Mouse (Mus musculus) midbrain, postnatal 0 days (tissue): ENCODE measurements around the gene Lcn6. TPM values are rescaled to one million over a fixed set of nuclear protein-coding genes. Genes with fewer than 3 reads are reported as not detected.

Experiments used
- ATAC-seq: fragments of 200-750 bp; cut with Nextera tagmentation; 2 replicates; pipeline ENCODE4 v1.8.0; 2017; ENCODE audit warnings: moderate number of reproducible peaks, mild to moderate bottlenecking, moderate TSS enrichment, moderate library complexity; ENCODE audit not compliant: low FRiP score
- DNase-seq: peaks from one replicate; pipeline ENCODE4 v3.0.0-alpha.2; 2015; ENCODE audit warnings: low spot score
- H3K27ac ChIP-seq: fragments of 300-500 bp; sonication (generic); 2 replicates; pipeline ENCODE4 v1.5.1; 2014; ENCODE audit warnings: low read depth, mild to moderate bottlenecking, low read length, mixed read lengths
- H3K27me3 ChIP-seq: fragments of 300-500 bp; sonication (generic); 2 replicates; pipeline ENCODE4 v1.6.1; 2014; ENCODE audit warnings: low read length, control low read depth, mixed read lengths; ENCODE audit not compliant: insufficient read depth
- H3K36me3 ChIP-seq: fragments of 300-500 bp; sonication (generic); 2 replicates; pipeline ENCODE4 v1.6.1; 2014; ENCODE audit warnings: low read length, control low read depth, mixed read lengths; ENCODE audit not compliant: insufficient read depth
- H3K4me1 ChIP-seq: fragments of 300-500 bp; sonication (generic); 2 replicates; pipeline ENCODE4 v1.6.1; 2014; ENCODE audit warnings: mild to moderate bottlenecking, control low read depth, antibody characterized with exemption, low read length, mixed read lengths; ENCODE audit not compliant: insufficient read depth
- H3K4me2 ChIP-seq: fragments of 300-500 bp; sonication (generic); 2 replicates; pipeline ENCODE4 v1.6.1; 2014; ENCODE audit warnings: low read depth, mild to moderate bottlenecking, low read length, mixed read lengths; ENCODE audit not compliant: poor library complexity, severe bottlenecking
- H3K4me3 ChIP-seq: fragments of 300-500 bp; sonication (generic); 2 replicates; pipeline ENCODE4 v1.5.1; 2014; ENCODE audit warnings: low read depth, mild to moderate bottlenecking, low read length, moderate library complexity
- H3K9ac ChIP-seq: fragments of 300-500 bp; sonication (generic); replicated peaks from 2 replicates; pipeline ENCODE4 v1.6.1; 2014; ENCODE audit warnings: mild to moderate bottlenecking, low read length, moderate library complexity, mixed read lengths; ENCODE audit not compliant: poor library complexity, severe bottlenecking
- H3K9me3 ChIP-seq: fragments of 300-500 bp; sonication (generic); 2 replicates; pipeline ENCODE4 v1.6.1; 2016; ENCODE audit warnings: low read length, control low read depth
- CTCF ChIP-seq: IDR thresholded peaks from 2 replicates; pipeline ENCODE4 v1.5.1; 2016; ENCODE audit warnings: antibody characterized with exemption, mild to moderate bottlenecking
- WGBS: fragments of 180-500 bp; shearing (Covaris S2); extraction: QIAGEN DNeasy Blood & Tissue Kit; methylation state at CpG from one replicate; pipeline ENCODE4 v1.1.7; 2014; 5-methylcytosine and 5-hydroxymethylcytosine counted together
- polyA plus RNA-seq: library from polyadenylated mRNA; unstranded; fragments of >200 nt; fragmentation: Nextera tagmentation; extraction: Ambion mirVana; gene quantifications from 2 replicates; pipeline ENCODE4 v1.2.1, GENCODE M21; 2015
- total RNA-seq: library from RNA; depleted of rRNA; stranded (reverse); fragments of >200 nt; gene quantifications from 2 replicates; pipeline ENCODE4 v1.2.3, GENCODE M21; 2014

Lcn6 gene
- total and polyA plus RNA-seq, 2 experiments from 2014 or later: not detected

DNA sequence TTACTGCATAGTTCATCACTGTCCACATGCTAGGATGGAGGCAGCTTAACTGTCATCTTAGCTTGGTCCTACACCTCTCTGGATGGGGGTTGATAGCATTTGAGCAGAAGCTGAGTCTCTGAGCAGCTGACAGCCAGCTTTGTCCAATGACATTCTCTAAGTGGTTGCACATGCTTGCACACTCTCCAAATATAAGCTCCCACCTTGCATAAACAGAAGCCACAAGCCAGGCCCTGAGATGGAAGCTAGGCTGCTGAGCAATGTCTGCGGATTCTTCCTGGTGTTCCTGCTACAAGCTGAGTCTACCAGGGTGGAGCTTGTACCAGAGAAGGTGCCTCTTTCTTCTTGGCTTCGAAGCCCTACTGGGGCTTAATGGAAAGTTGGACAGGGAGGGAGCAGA is 23.7 kb upstream of the Lcn6 start, which contains the start of gene Lcn8:
Lcn8 (plus strand) TSS at position 219 of the 400 bp plus-strand sequence.
- DNase-seq (no peak), ATAC-seq (no peak)
- Histone ChIP-seq H3K9me3 (no peaks in the 10 kb centered on the region), H3K27ac (no peak within 1 kb of the TSS), H3K4me1 (no peaks in the 10 kb centered on the region), H3K36me3 (no peaks in the 10 kb centered on the region), H3K9ac (no peak within 1 kb of the TSS), H3K27me3 (no peaks in the 10 kb centered on the region), H3K4me2 (no peak within 1 kb of the TSS), H3K4me3 (no peak within 1 kb of the TSS)
- WGBS: 84% methylated on average over 2 of the region's 2 CpGs
- no peak for TF ChIP-seq CTCF

DNA sequence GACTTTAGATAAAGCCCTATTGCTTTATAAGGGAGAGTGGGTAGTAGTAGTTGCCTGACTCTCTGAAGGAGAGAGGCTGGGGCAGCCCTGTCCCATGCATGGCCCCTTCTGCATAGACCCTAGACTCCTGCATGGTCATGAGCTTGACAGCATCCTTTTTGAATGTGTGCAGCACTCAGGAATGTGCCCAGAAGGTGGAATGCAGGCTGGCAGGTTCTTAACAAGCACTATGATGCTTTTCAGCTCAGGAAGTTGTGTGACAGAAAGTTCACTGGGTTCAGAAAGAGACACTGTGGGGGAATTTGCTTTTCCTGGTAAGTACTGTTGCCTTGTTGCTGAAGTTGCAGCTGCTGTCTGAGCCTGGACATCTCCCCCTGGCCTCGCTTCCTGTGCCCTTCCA is 22.1 kb upstream of the Lcn6 start:
- TF ChIP-seq CTCF: no peak
- Histone ChIP-seq H3K4me2 (no peak overlapping the region), H3K27ac (no peak overlapping the region), H3K4me1 (no peaks in the 10 kb centered on the region), H3K36me3 (no peaks in the 10 kb centered on the region), H3K9me3 (no peaks in the 10 kb centered on the region), H3K4me3 (no peak overlapping the region), H3K27me3 (no peaks in the 10 kb centered on the region), H3K9ac (no peak overlapping the region)
- WGBS: 89% methylated on average over 1 of the region's 1 CpGs
- no peak for ATAC-seq
- no peak for DNase-seq

DNA sequence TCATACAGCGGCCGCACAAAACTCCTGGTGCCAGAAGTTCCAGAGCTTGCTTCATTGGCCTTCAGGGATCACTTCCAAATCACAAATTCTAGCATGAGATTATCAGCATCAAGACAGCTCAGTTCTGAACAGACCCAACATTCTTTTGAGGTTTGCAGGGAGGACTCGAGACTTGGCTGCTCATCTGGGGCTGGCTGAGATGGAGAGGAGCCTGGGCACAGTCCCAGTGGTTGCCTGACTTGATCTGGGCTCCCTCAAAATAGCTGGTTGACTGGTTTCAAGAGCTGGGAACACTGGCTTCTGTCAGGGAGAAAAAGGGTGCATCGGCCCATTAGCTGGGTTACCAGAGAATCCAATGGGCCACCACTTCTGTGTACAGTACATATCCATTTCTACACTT is 19.9 kb upstream of the Lcn6 start:
- TF ChIP-seq CTCF: no peak
- H3K27me3 ChIP-seq: no peaks in the 10 kb centered on the region
- H3K9me3 ChIP-seq: no peaks in the 10 kb centered on the region
- no peak overlapping the region for H3K4me2 ChIP-seq
- H3K4me3 ChIP-seq: no peak overlapping the region
- no peaks in the 10 kb centered on the region for H3K4me1 ChIP-seq
- H3K9ac ChIP-seq: no peak overlapping the region
- H3K27ac ChIP-seq: no peak overlapping the region
- no peaks in the 10 kb centered on the region for H3K36me3 ChIP-seq
- WGBS: 85% methylated on average over 4 of the region's 4 CpGs
- ATAC-seq (no peak), DNase-seq (no peak)

DNA sequence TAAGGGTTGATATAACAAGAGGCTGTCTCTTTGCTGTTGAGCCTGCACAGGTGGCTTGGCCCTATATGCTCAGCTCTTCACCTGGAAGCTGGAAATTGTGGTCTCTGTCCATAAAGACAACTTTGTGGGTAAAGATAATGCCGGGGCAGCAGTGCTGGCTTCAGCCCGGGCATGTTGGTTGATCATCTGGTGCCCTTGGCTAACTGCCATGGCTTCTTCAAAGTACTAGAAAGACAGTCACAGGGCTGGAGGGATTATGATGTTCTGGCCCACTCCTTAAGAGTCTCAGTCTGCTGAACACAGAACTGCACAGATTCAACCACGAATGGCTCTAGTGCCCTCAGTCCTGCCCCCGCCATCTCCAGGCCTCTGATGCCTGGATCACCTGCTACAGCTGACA is 19.3 kb upstream of the Lcn6 start:
- Histone ChIP-seq H3K27me3 (no peaks in the 10 kb centered on the region), H3K9me3 (no peaks in the 10 kb centered on the region), H3K27ac (no peak overlapping the region), H3K4me2 (no peak overlapping the region), H3K9ac (no peak overlapping the region), H3K4me3 (no peak overlapping the region), H3K36me3 (no peaks in the 10 kb centered on the region), H3K4me1 (no peaks in the 10 kb centered on the region)
- DNase-seq: peak; percentile 58
- TF ChIP-seq CTCF: no peak
- ATAC-seq: no peak
- 68% methylated on average over 4 of the region's 4 CpGs for WGBS

DNA sequence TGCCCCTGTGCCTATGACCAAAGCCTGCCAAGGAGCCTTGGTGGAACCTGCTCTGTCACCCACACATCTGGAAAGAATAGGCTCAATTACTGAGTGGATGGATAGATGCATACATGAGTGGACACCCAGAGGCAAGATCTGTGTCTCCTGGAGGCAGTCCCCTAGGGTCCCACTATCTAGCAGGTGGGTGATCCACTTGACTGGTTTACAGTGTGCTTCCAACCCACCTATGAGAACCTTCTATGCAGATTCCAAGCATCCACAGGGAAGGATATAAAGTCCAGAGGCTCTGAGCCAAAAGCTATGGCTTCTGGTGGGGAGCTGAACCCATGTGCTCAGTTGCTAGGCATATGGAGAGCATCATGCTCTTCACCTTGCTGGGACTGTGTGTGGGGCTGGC is 18.9 kb upstream of the Lcn6 start, which contains the start of gene Lcn5:
Lcn5 (plus strand) TSS at position 301 of the 400 bp plus-strand sequence.
- H3K9ac ChIP-seq: no peak within 1 kb of the TSS
- H3K36me3 ChIP-seq: no peaks in the 10 kb centered on the region
- no peak within 1 kb of the TSS for H3K27ac ChIP-seq
- TF ChIP-seq CTCF: no peak
- no peaks in the 10 kb centered on the region for H3K9me3 ChIP-seq
- DNase-seq (no peak), ATAC-seq (no peak)
- H3K4me3 ChIP-seq: no peak within 1 kb of the TSS
- no peaks in the 10 kb centered on the region for H3K4me1 ChIP-seq
- H3K4me2 ChIP-seq: no peak within 1 kb of the TSS
- no peaks in the 10 kb centered on the region for H3K27me3 ChIP-seq

DNA sequence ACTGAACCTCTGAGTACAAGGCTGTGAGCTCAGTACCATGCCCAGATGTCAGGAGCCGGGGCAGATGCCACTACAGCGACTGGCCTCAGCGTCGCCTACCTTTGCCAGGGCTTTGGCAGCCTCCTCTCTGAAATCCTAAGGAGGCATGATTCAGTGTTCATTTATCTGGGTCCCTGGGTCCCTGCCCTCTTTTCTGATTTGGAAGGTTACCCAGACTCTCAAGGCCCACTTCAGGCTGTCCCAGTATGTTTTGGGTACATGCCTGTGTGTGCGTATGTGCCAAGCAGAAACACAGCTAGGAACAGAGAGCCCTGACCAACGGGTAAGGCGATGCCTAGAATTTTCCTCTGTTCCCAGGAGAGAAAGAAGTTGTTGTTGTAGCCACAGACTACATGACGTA is 16.3 kb upstream of the Lcn6 start:
- DNase-seq (no peak), ATAC-seq (no peak)
- no peak for TF ChIP-seq CTCF
- 97% methylated on average over 8 of the region's 8 CpGs for WGBS
- Histone ChIP-seq H3K4me1 (no peaks in the 10 kb centered on the region), H3K9ac (no peak overlapping the region), H3K4me2 (no peak overlapping the region), H3K27me3 (no peaks in the 10 kb centered on the region), H3K27ac (no peak overlapping the region), H3K9me3 (no peaks in the 10 kb centered on the region), H3K4me3 (no peak overlapping the region), H3K36me3 (no peaks in the 10 kb centered on the region)
